Mouse (Mus musculus) ES-E14 (cell line): ENCODE data around the gene Sv2b. TPM values are rescaled to one million over a fixed set of nuclear protein-coding genes. Genes with fewer than 3 reads are reported as not detected.

Experiments used
- DNase-seq: peaks from one replicate; pipeline ENCODE4 v3.0.0-alpha.2; 2013; ENCODE audit warnings: low read depth, low spot score
- H3K27ac ChIP-seq: 2 replicates; pipeline ENCODE4 v1.5.1; 2012; ENCODE audit warnings: low read depth, mild to moderate bottlenecking, low read length, moderate library complexity, mixed read lengths; ENCODE audit not compliant: poor library complexity, insufficient read depth, severe bottlenecking
- H3K36me3 ChIP-seq: 2 replicates; pipeline ENCODE4 v1.6.1; 2012; ENCODE audit warnings: mild to moderate bottlenecking, low read length, moderate library complexity, mixed read lengths; ENCODE audit not compliant: control insufficient read depth, poor library complexity, insufficient read depth, severe bottlenecking
- H3K4me1 ChIP-seq, 2 experiments: fragments of 150-350 bp in 1 of 2; sonication (generic) in 1 of 2; 2 replicates each; pipeline ENCODE4 v1.6.1; 2012; ENCODE audit warnings: low read length in 2 of 2, mild to moderate bottlenecking in 1 of 2, mixed read lengths in 1 of 2; ENCODE audit not compliant: control insufficient read depth in 2 of 2, insufficient read depth in 2 of 2, poor library complexity in 1 of 2
- H3K4me3 ChIP-seq, 2 experiments: fragments of 150-350 bp in 1 of 2; sonication (generic) in 1 of 2; 2 replicates each; pipeline ENCODE4 v1.5.1; 2012; ENCODE audit warnings: low read length in 2 of 2, low read depth in 1 of 2, mild to moderate bottlenecking in 1 of 2, mixed read lengths in 1 of 2; ENCODE audit not compliant: insufficient read depth in 1 of 2, poor library complexity in 1 of 2, severe bottlenecking in 1 of 2
- H3K9ac ChIP-seq: 2 replicates; pipeline ENCODE4 v1.6.1; 2012; ENCODE audit warnings: low read depth, mild to moderate bottlenecking, low read length, mixed read lengths; ENCODE audit not compliant: poor library complexity, insufficient read depth, severe bottlenecking
- H3K9me3 ChIP-seq: fragments of 150-350 bp; sonication (generic); 2 replicates; pipeline ENCODE4 v1.6.1; 2012; ENCODE audit warnings: low read depth, mild to moderate bottlenecking, low read length; ENCODE audit not compliant: control insufficient read depth, insufficient read depth
- CHD2 ChIP-seq: IDR thresholded peaks from 2 replicates; pipeline ENCODE4 v1.6.1; 2014; ENCODE audit warnings: mild to moderate bottlenecking, low read depth, low read length, inconsistent platforms
- HCFC1 ChIP-seq: IDR thresholded peaks from 2 replicates; pipeline ENCODE4 v1.6.1; 2012; ENCODE audit warnings: low read length, inconsistent platforms, borderline replicate concordance; ENCODE audit not compliant: insufficient read depth
- MAFK ChIP-seq: IDR thresholded peaks from 2 replicates; pipeline ENCODE4 v1.6.1; 2014; ENCODE audit warnings: mild to moderate bottlenecking, low read depth, low read length, inconsistent platforms; ENCODE audit not compliant: insufficient read depth
- ZC3H11A ChIP-seq: IDR thresholded peaks from 2 replicates; pipeline ENCODE4 v1.6.1; 2012; ENCODE audit warnings: low read depth, mild to moderate bottlenecking, inconsistent platforms, low read length, borderline replicate concordance
- ZNF384 ChIP-seq: IDR thresholded peaks from 2 replicates; pipeline ENCODE4 v1.6.1; 2012; ENCODE audit warnings: low read depth, low read length, inconsistent platforms
- in situ Hi-C, 2 experiments: fragments of 600-800 bp; cut with MboI; formaldehyde crosslinking; loops; one replicate each; pipeline ENCODE4 v1.15.1; 2025; ENCODE audit warnings: low sequenced_read_pairs in 2 of 2, inconsistent platforms in 1 of 2; ENCODE audit not compliant: unreplicated experiment in 2 of 2
- total RNA-seq: library from RNA; depleted of rRNA; stranded (reverse); fragments of 300-350 nt; gene quantifications from 2 replicates; pipeline ENCODE4 v1.2.3, GENCODE M21; 2012

Gene Sv2b
- total RNA-seq, 1 experiment, result 0.27 TPM

- Histone ChIP-seq H3K4me1 (no peaks in the 10 kb centered on the region), H3K4me3 (no peak overlapping the region), H3K9me3 (no peaks in the 10 kb centered on the region), H3K27ac (no peak overlapping the region), H3K9ac (no peak overlapping the region), H3K36me3 (no peaks in the 10 kb centered on the region)
- DNase-seq, result no peak
- TF ChIP-seq HCFC1, result no peak
- TF ChIP-seq MAFK, result no peak
- TF ChIP-seq ZC3H11A, result no peak
- no peak for TF ChIP-seq ZNF384
- no peak for TF ChIP-seq CHD2
- in situ Hi-C loops, result loop anchor here in 1 of 2 experiments (25.0 kb wide), 1 partner anchor 742 kb away; no protein-coding TSS in a partner anchor
Measured at GRCm38 (mm10) chr7:75103900-75104299, 205.2 kb downstream of the Sv2b start.

- H3K9ac ChIP-seq, result no peak overlapping the region
- H3K4me3 ChIP-seq, result no peak overlapping the region
- H3K9me3 ChIP-seq, result no peaks in the 10 kb centered on the region
- in situ Hi-C loops, result loop anchor here in 1 of 2 experiments (25.0 kb wide), 1 partner anchor 740 kb away; no protein-coding TSS in a partner anchor
- H3K4me1 ChIP-seq, result no peaks in the 10 kb centered on the region
- DNase-seq, result no peak
- no peaks in the 10 kb centered on the region for H3K36me3 ChIP-seq
- no peak overlapping the region for H3K27ac ChIP-seq
- TF ChIP-seq ZNF384, result no peak
- TF ChIP-seq MAFK, result no peak
- no peak for TF ChIP-seq CHD2
- TF ChIP-seq HCFC1, result no peak
Measured at GRCm38 (mm10) chr7:75102536-75103332, 206.3 kb downstream of the Sv2b start.

GRCm38 (mm10) chr7:75085473-75085872 is 223.6 kb downstream of the Sv2b start:
- no peak overlapping the region for H3K4me3 ChIP-seq
- no peak overlapping the region for H3K9ac ChIP-seq
- H3K4me1 ChIP-seq, result no peaks in the 10 kb centered on the region
- no peak for DNase-seq
- in situ Hi-C loops, result no loop called here
- no peak overlapping the region for H3K27ac ChIP-seq
- no peaks in the 10 kb centered on the region for H3K36me3 ChIP-seq
- no peaks in the 10 kb centered on the region for H3K9me3 ChIP-seq
- no peak for TF ChIP-seq HCFC1
- TF ChIP-seq CHD2, result no peak
- TF ChIP-seq ZNF384, result no peak
- TF ChIP-seq ZC3H11A, result no peak
- TF ChIP-seq MAFK, result no peak

GRCm38 (mm10) chr7:75080163-75080562 is 228.9 kb downstream of the Sv2b start:
- no peaks in the 10 kb centered on the region for H3K36me3 ChIP-seq
- TF ChIP-seq MAFK (no peak), HCFC1 (no peak), ZC3H11A (no peak), CHD2 (no peak), ZNF384 (no peak)
- H3K4me3 ChIP-seq, result no peak overlapping the region
- H3K9me3 ChIP-seq, result no peaks in the 10 kb centered on the region
- H3K4me1 ChIP-seq, result no peaks in the 10 kb centered on the region
- no peak for DNase-seq
- in situ Hi-C loops, result no loop called here
- no peak overlapping the region for H3K27ac ChIP-seq
- H3K9ac ChIP-seq, result no peak overlapping the region
